Mouse (Mus musculus): ENCODE measurements around the gene Hepacam2. TPM values are rescaled to one million over a fixed set of nuclear protein-coding genes. Genes with fewer than 3 reads are reported as not detected.
"Not testable (repeated sequence)": the region's sequence is repeated elsewhere in the genome, so short reads cannot be mapped to it uniquely, and the experiment has no call there.

Gene Hepacam2
- polyA plus RNA-seq, 1 experiment, result not detected

DNA sequence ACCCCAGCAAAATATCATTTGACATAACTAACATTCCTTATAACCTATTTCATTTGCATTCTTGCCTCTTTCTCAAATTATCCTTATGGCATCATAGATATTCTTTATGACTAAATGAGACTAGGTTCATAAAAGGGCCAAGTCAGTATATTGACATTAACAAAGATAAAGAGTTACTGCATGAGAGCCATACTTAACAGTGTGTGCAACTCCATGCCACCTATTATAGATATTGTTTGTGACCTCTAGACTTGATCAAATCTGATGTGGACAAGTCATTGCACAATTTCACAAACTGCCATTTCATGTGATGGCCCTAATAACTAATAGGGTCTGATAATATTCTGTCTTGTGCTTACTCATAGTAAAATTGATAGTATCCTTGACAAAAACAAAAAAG is 62.0 kb downstream of the Hepacam2 start:
- H3K27me3 ChIP-seq (ENCODE audit: control insufficient read depth, insufficient read depth, insufficient read length), result no peaks in the 10 kb centered on the region
- H3K79me3 ChIP-seq (ENCODE audit: low read depth), result no peaks in the 10 kb centered on the region
- no peaks in the 10 kb centered on the region for H3K36me3 ChIP-seq (ENCODE audit: control insufficient read depth, insufficient read depth)
- no peaks in the 10 kb centered on the region for H3K79me2 ChIP-seq (ENCODE audit: control insufficient read depth, insufficient read depth)
- TF ChIP-seq MYOG (IDR thresholded peaks at IDR 0.05; ENCODE audit: control insufficient read depth, extremely low read depth, insufficient read length), result no peak
- no peak for TF ChIP-seq CEBPB (IDR thresholded peaks at IDR 0.05; ENCODE audit: low read depth)
- no peak for TF ChIP-seq USF1 (IDR thresholded peaks at IDR 0.05; ENCODE audit: low read depth)
- TF ChIP-seq FOSL1 (IDR thresholded peaks at IDR 0.05; ENCODE audit: insufficient read depth, low read length, poor library complexity, severe bottlenecking), result no peak
- TF ChIP-seq MYOD1 (IDR thresholded peaks at IDR 0.05; ENCODE audit: control insufficient read depth, insufficient read length, low read depth), result no peak
- no peak for TF ChIP-seq CTCF (IDR thresholded peaks at IDR 0.05; ENCODE audit: control insufficient read depth, insufficient read depth, insufficient read length)
- TF ChIP-seq MAX (IDR thresholded peaks at IDR 0.05), result no peak
- no peak overlapping the region for H3ac ChIP-seq (ENCODE audit: control insufficient read depth, insufficient read length, low read depth)
- H3K4me3 ChIP-seq (ENCODE audit: insufficient read depth, poor library complexity, severe bottlenecking), result no peak overlapping the region

DNA sequence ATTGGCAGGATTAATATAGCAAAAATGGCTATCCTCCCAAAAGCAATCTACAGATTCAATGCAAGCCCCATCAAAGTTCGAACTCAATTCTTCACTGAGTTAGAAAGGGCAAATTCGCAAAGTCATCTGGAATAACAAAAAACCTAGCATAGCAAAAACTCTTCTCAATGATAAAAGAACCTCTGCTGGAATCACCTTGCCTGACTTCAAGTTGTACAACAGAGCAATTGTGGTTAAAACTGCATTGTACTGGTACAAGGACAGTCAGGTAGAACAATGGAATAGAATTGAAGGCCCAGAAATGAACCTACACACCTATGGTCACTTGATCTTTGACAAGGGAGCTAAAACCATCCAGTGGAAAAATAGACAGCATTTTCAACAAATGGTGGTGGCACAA is 67.1 kb downstream of the Hepacam2 start:
- H3K36me3 ChIP-seq (ENCODE audit: control insufficient read depth, insufficient read depth); H3K79me3 ChIP-seq (ENCODE audit: low read depth); H3K27me3 ChIP-seq (ENCODE audit: control insufficient read depth, insufficient read depth, insufficient read length); H3K4me3 ChIP-seq (ENCODE audit: insufficient read depth, poor library complexity, severe bottlenecking); H3ac ChIP-seq (ENCODE audit: control insufficient read depth, insufficient read length, low read depth); H3K79me2 ChIP-seq (ENCODE audit: control insufficient read depth, insufficient read depth): not testable (repeated sequence)

DNA sequence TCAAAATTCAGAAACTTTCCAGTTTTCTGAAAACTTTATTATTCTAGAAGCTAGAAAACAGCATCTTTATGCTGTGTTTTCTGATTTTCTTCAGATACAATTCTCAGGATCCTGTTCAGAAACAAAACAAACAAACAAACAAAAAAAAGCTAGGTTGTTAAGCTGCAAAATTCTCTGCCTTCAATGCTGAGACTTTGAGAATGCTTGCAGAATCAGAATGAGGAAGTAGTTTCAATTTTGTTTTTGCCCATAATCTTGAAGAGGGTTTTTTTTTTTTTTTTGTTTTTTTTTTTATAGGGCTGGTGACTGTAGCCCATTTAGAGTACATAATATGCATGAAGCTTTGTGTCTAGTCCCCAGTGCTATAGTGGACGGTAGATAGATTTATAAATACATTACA is 71.1 kb downstream of the Hepacam2 start:
- no peaks in the 10 kb centered on the region for H3K27me3 ChIP-seq (ENCODE audit: control insufficient read depth, insufficient read depth, insufficient read length)
- no peaks in the 10 kb centered on the region for H3K36me3 ChIP-seq (ENCODE audit: control insufficient read depth, insufficient read depth)
- TF ChIP-seq CEBPB (IDR thresholded peaks at IDR 0.05; ENCODE audit: low read depth) (no peak), CTCF (IDR thresholded peaks at IDR 0.05; ENCODE audit: control insufficient read depth, insufficient read depth, insufficient read length) (no peak), MAX (IDR thresholded peaks at IDR 0.05) (no peak), MYOG (IDR thresholded peaks at IDR 0.05; ENCODE audit: control insufficient read depth, extremely low read depth, insufficient read length) (no peak), MYOD1 (IDR thresholded peaks at IDR 0.05; ENCODE audit: control insufficient read depth, insufficient read length, low read depth) (no peak), FOSL1 (IDR thresholded peaks at IDR 0.05; ENCODE audit: insufficient read depth, low read length, poor library complexity, severe bottlenecking) (no peak), USF1 (IDR thresholded peaks at IDR 0.05; ENCODE audit: low read depth) (no peak)
- no peaks in the 10 kb centered on the region for H3K79me3 ChIP-seq (ENCODE audit: low read depth)
- H3K4me3 ChIP-seq (ENCODE audit: insufficient read depth, poor library complexity, severe bottlenecking), result no peak overlapping the region
- H3ac ChIP-seq (ENCODE audit: control insufficient read depth, insufficient read length, low read depth), result no peak overlapping the region
- H3K79me2 ChIP-seq (ENCODE audit: control insufficient read depth, insufficient read depth), result no peaks in the 10 kb centered on the region

DNA sequence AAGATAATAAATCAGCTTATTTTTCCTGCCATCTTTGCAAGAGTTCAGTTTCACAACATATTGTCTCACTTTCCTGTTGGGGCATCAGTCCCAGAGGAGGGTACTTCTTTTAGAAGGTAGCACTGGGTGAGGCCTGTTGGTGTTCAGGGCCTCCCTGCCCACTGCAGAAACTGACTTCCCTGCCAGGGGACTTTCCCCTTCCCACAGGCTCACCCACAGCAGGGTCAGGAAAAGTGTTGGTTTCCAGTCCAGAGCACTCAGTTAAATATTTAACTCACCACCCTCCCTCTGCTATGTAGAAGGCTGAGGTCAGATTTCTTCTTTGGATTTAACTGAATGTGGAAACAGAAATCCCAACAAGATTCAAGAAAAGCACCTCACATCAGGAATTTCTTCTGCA is 72.8 kb downstream of the Hepacam2 start:
- H3K36me3 ChIP-seq (ENCODE audit: control insufficient read depth, insufficient read depth); H3K79me2 ChIP-seq (ENCODE audit: control insufficient read depth, insufficient read depth); H3K79me3 ChIP-seq (ENCODE audit: low read depth); H3ac ChIP-seq (ENCODE audit: control insufficient read depth, insufficient read length, low read depth); H3K27me3 ChIP-seq (ENCODE audit: control insufficient read depth, insufficient read depth, insufficient read length); H3K4me3 ChIP-seq (ENCODE audit: insufficient read depth, poor library complexity, severe bottlenecking): not testable (repeated sequence)

DNA sequence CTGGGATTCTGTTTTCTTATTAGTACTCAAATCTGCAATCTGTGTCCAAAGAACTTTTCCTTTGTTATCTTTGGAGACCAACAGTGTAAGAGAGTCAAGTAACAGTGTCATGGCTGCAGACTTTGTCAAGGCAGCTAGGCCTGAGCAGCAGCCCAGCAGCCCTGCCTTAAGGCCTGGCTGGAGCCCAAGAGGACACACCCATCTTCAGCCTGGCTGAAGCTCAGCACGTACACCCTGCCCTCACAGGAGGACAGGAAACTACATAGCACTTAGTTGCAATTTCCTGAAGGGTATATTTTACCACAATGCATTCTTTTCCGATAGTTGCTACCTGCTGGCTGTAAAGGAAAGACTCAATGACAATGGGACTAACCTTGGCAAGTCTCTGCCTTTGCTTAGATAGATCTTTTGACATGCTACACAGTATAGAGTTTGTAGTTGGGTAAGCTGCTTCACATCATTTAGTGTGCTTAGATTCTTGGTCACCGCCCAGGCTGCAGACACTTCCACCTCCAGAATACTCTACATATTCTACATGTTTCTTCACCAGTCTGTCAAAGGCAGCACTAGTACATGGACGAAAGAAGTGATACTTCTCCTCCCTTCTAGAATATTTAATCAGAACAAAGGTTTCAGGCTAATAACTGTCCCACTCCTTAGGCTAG is 73.4 kb downstream of the Hepacam2 start:
- not testable (repeated sequence) for H3K36me3 ChIP-seq (ENCODE audit: control insufficient read depth, insufficient read depth); H3K4me3 ChIP-seq (ENCODE audit: insufficient read depth, poor library complexity, severe bottlenecking); H3K79me2 ChIP-seq (ENCODE audit: control insufficient read depth, insufficient read depth); H3K27me3 ChIP-seq (ENCODE audit: control insufficient read depth, insufficient read depth, insufficient read length); H3ac ChIP-seq (ENCODE audit: control insufficient read depth, insufficient read length, low read depth); H3K79me3 ChIP-seq (ENCODE audit: low read depth)

Other genes with a start within 250 kb of the Hepacam2 start
- gene Samd9l, start 98.7 kb downstream of the Hepacam2 start, polyA plus RNA-seq (2012; fragmentation: generic; extraction: Trizol), result 0.08 TPM
- gene Vps50, start 84 bp upstream of the Hepacam2 start, polyA plus RNA-seq (2012; fragmentation: generic; extraction: Trizol), result 6.3 TPM

All from C2C12 (cell line).